Mouse (Mus musculus): Measurements from ENCODE around the gene Fancc. TPM values are rescaled to one million over a fixed set of nuclear protein-coding genes. Genes with fewer than 3 reads are reported as not detected.
A peak's percentile ranks its signal among the peaks of the same experiment; 100 is the strongest.

Gene Fancc
- polyA plus RNA-seq, 1 experiment from 2014 or later, result 21.8 TPM

DNA sequence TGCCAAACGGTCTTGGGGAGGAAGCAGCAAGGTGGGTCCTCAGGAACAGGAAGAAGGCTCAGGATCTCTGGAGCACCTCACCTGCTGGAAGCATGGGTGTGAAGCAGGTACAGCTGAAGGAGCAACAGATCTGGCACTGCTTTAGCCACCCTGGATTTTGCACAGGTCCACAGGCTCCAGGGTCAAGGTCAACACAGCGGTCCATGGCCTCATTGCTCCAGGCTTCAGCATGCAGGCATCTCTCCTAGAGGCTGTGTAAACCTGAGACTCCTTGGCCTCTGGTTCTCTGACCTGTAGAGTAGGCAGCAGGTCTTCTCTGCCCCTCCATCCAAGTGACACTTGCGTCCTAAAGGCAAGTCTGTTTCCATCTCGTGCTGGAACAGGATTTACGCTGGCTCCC, 198.1 kb downstream of the Fancc start:
- H3K36me3 ChIP-seq (replicated peaks; ENCODE audit: control insufficient read depth, insufficient read depth, low read depth, low read length), result peaks cover 17% of the 10 kb centered on the region
- no peak for DNase-seq (ENCODE audit: low spot score)
- 0 out of 2 replicates have a peak, but pooled peaks cover 6% of the 10 kb centered on the region for H3K4me1 ChIP-seq (ENCODE audit: control insufficient read depth, insufficient read depth, low read length)
- no peak overlapping the region for H3K9ac ChIP-seq (replicated peaks; ENCODE audit: low read length)
- no peak overlapping the region for H3K27ac ChIP-seq (replicated peaks; ENCODE audit: low read depth, low read length)
- 84% methylated on average over 5 of the region's 5 CpGs for WGBS
- no peaks in the 10 kb centered on the region for H3K27me3 ChIP-seq (ENCODE audit: control insufficient read depth, insufficient read depth, low read length)
- no peak for ATAC-seq (replicated peaks; ENCODE audit: insufficient number of reproducible peaks, low FRiP score, low TSS enrichment, low read depth)
- H3K4me2 ChIP-seq (ENCODE audit: low read depth, low read length), result no peak overlapping the region
- H3K4me3 ChIP-seq (ENCODE audit: low read depth, low read length), result no peak overlapping the region
- H3K9me3 ChIP-seq (replicated peaks; ENCODE audit: control insufficient read depth, low read length), result no peaks in the 10 kb centered on the region

DNA sequence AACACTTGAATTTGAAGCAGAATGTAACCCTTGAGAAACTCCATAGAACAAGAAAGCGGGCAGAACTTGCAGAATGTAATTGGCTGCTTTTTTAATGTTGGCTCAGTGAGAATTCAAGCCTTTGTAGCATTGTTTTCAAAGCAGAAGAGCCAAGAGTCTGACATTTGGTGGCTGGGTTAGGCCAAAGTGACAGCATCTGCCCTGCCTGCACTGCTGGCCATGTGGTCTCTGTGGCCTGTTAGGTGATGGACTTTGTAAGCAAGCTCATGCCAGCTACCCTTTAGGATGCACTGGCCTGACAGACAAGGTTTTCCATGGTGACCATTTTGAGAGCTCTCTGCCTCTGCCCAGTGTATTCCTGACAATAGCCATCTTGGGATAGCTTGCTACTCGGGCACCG, 199.1 kb downstream of the Fancc start:
- Histone ChIP-seq H3K4me1 (ENCODE audit: control insufficient read depth, insufficient read depth, low read length) (0 out of 2 replicates have a peak, but pooled peaks cover 6% of the 10 kb centered on the region), H3K27ac (replicated peaks; ENCODE audit: low read depth, low read length) (no peak overlapping the region), H3K36me3 (replicated peaks; ENCODE audit: control insufficient read depth, insufficient read depth, low read depth, low read length) (peaks cover 17% of the 10 kb centered on the region), H3K4me2 (ENCODE audit: low read depth, low read length) (no peak overlapping the region), H3K27me3 (ENCODE audit: control insufficient read depth, insufficient read depth, low read length) (no peaks in the 10 kb centered on the region), H3K9ac (replicated peaks; ENCODE audit: low read length) (no peak overlapping the region), H3K4me3 (ENCODE audit: low read depth, low read length) (no peak overlapping the region), H3K9me3 (replicated peaks; ENCODE audit: control insufficient read depth, low read length) (no peaks in the 10 kb centered on the region)
- DNase-seq (ENCODE audit: low spot score), result no peak
- 88% methylated on average over 3 of the region's 3 CpGs for WGBS
- ATAC-seq (replicated peaks; ENCODE audit: insufficient number of reproducible peaks, low FRiP score, low TSS enrichment, low read depth), result no peak

DNA sequence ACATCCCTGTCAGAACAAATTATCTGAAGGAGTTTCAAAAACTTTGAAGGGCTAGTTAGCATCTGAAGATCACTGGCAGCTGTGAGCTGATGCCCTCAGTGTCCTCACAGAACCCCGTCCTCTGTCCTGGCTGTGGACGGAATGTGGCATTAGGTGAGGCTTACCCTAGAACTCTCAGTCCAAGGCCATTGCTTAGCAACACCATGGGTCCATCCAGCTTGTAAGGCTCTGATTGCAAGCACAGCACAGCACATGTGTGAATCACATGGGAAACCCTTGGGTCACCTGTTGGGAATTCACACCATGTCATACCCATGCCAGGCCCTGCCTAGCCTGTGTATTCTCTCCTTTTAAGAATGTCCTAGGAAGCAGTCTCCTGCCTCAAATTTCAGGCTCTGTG, 200.1 kb downstream of the Fancc start:
- Histone ChIP-seq H3K9me3 (replicated peaks; ENCODE audit: control insufficient read depth, low read length) (no peaks in the 10 kb centered on the region), H3K4me1 (ENCODE audit: control insufficient read depth, insufficient read depth, low read length) (0 out of 2 replicates have a peak, but pooled peaks cover 6% of the 10 kb centered on the region), H3K4me3 (ENCODE audit: low read depth, low read length) (no peak overlapping the region), H3K4me2 (ENCODE audit: low read depth, low read length) (no peak overlapping the region), H3K9ac (replicated peaks; ENCODE audit: low read length) (no peak overlapping the region), H3K27ac (replicated peaks; ENCODE audit: low read depth, low read length) (no peak overlapping the region), H3K27me3 (ENCODE audit: control insufficient read depth, insufficient read depth, low read length) (no peaks in the 10 kb centered on the region), H3K36me3 (replicated peaks; ENCODE audit: control insufficient read depth, insufficient read depth, low read depth, low read length) (peaks cover 17% of the 10 kb centered on the region)
- 94% methylated on average over 2 of the region's 2 CpGs for WGBS
- DNase-seq (ENCODE audit: low spot score) (no peak), ATAC-seq (replicated peaks; ENCODE audit: insufficient number of reproducible peaks, low FRiP score, low TSS enrichment, low read depth) (no peak)

DNA sequence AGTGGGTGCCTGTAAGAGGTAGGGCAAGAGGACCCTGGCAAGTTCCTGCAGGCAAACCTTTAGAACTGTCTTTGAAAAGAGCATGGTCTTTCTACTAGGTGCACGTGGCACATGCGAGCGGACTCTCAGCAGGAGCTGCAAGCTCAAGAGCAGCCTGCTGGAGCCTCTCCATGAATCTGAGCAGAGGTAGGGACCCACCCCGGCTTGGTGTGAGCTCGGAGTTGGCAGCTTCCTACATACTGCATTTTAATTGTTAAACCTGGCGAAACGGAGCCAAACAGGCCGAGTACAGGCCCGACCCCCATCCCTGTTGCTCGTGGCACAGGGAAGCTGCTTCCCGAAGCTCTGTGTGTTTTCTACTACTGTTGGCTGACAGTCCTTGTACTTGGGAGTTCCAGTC, 200.8 kb downstream of the Fancc start:
- H3K36me3 ChIP-seq (replicated peaks; ENCODE audit: control insufficient read depth, insufficient read depth, low read depth, low read length), result peaks cover 12% of the 10 kb centered on the region
- DNase-seq (ENCODE audit: low spot score) (no peak), ATAC-seq (replicated peaks; ENCODE audit: insufficient number of reproducible peaks, low FRiP score, low TSS enrichment, low read depth) (no peak)
- no peak overlapping the region for H3K27ac ChIP-seq (replicated peaks; ENCODE audit: low read depth, low read length)
- 93% methylated on average over 11 of the region's 11 CpGs for WGBS
- no peak overlapping the region for H3K9ac ChIP-seq (replicated peaks; ENCODE audit: low read length)
- H3K4me3 ChIP-seq (ENCODE audit: low read depth, low read length), result no peak overlapping the region
- H3K27me3 ChIP-seq (ENCODE audit: control insufficient read depth, insufficient read depth, low read length), result no peaks in the 10 kb centered on the region
- H3K4me1 ChIP-seq (ENCODE audit: control insufficient read depth, insufficient read depth, low read length), result 0 out of 2 replicates have a peak, but pooled peaks cover 6% of the 10 kb centered on the region
- no peaks in the 10 kb centered on the region for H3K9me3 ChIP-seq (replicated peaks; ENCODE audit: control insufficient read depth, low read length)
- no peak overlapping the region for H3K4me2 ChIP-seq (ENCODE audit: low read depth, low read length)

DNA sequence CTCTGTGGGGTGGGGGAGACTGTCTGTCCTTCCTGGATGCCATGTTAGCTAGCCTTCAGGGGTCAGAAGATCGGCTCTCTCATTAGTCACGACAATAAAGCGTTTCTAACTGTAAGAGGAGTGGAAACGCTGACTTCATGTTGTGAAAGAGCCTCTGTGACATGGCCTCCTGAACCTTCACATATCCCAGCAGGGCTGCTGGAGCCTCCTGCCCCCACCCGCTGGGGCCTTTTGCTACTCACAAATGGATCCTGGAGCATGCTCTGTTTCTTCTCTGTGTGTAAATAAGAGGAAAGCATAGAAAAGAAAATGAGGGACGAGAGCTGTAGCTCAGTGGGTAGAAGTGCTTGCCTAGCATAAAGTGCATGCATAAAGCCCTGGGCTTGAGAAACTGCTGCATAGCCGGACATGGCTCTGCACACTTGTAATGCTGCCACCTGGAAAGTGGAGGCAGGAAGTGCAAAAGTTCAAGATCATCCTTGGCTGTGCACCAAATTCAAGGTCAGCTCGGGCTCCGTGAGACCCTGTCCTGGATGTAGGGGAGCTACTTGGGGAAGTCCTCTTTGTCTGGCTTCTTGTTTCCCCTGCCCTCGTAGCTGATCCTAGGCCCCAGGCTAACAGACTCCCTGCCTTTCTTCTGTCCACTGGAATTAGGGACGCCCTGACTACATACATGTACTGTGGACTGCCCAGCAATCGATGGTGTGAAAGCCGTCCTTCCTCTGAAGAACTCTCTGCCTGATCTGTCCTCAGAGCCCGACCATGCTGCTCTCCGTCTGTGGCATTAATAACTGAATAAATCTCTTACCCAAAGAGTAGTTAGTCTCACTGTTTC, 202.5 kb downstream of the Fancc start:
- H3K27ac ChIP-seq (replicated peaks; ENCODE audit: low read depth, low read length), result peak overlapping the region; percentile 59; the same call in 1 of the 2 replicates
- ATAC-seq (replicated peaks; ENCODE audit: insufficient number of reproducible peaks, low FRiP score, low TSS enrichment, low read depth) (peak; percentile 35), DNase-seq (ENCODE audit: low spot score) (peak; percentile 50)
- H3K9ac ChIP-seq (replicated peaks; ENCODE audit: low read length), result peak overlapping the region; percentile 32
- no peaks in the 10 kb centered on the region for H3K27me3 ChIP-seq (ENCODE audit: control insufficient read depth, insufficient read depth, low read length)
- H3K4me2 ChIP-seq (ENCODE audit: low read depth, low read length), result 0 out of 2 replicates have a peak overlapping the region, but pooled peaks have one; percentile 4
- 29% methylated on average over 15 of the region's 15 CpGs for WGBS
- peaks cover 3% of the 10 kb centered on the region for H3K36me3 ChIP-seq (replicated peaks; ENCODE audit: control insufficient read depth, insufficient read depth, low read depth, low read length)
- H3K4me1 ChIP-seq (ENCODE audit: control insufficient read depth, insufficient read depth, low read length), result 0 out of 2 replicates have a peak, but pooled peaks cover 6% of the 10 kb centered on the region
- H3K4me3 ChIP-seq (ENCODE audit: low read depth, low read length), result no peak overlapping the region
- H3K9me3 ChIP-seq (replicated peaks; ENCODE audit: control insufficient read depth, low read length), result no peaks in the 10 kb centered on the region

DNA sequence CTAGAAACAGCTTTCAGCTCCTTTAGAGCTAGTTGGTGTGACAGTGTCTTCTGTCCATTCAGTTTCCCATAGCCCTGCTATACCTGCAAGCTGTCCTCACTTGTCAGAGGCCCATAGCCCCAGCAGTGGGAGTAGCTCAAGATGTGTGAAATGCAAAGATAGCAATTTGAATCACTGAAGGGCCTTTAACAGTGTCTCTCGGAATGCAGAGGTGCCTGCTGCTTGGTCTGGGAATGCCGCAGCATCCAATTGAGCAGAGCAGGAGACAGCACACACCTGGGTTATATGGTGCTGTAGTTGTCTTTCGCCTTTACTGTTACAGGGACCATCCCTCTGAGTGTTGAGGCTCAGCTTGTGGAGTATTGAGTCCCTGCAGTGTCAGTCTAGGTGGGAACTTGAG, 203.4 kb downstream of the Fancc start:
- Histone ChIP-seq H3K9ac (replicated peaks; ENCODE audit: low read length) (no peak overlapping the region; the same call in 1 of the 2 replicates), H3K4me1 (ENCODE audit: control insufficient read depth, insufficient read depth, low read length) (0 out of 2 replicates have a peak, but pooled peaks cover 6% of the 10 kb centered on the region), H3K27me3 (ENCODE audit: control insufficient read depth, insufficient read depth, low read length) (no peaks in the 10 kb centered on the region), H3K9me3 (replicated peaks; ENCODE audit: control insufficient read depth, low read length) (no peaks in the 10 kb centered on the region), H3K27ac (replicated peaks; ENCODE audit: low read depth, low read length) (peak overlapping the region; percentile 59; the same call in 1 of the 2 replicates), H3K4me2 (ENCODE audit: low read depth, low read length) (no peak overlapping the region; the same call in 1 of the 2 replicates), H3K4me3 (ENCODE audit: low read depth, low read length) (no peak overlapping the region), H3K36me3 (replicated peaks; ENCODE audit: control insufficient read depth, insufficient read depth, low read depth, low read length) (peaks cover 3% of the 10 kb centered on the region)
- DNase-seq (ENCODE audit: low spot score) (no peak), ATAC-seq (replicated peaks; ENCODE audit: insufficient number of reproducible peaks, low FRiP score, low TSS enrichment, low read depth) (no peak)
- 40% methylated on average over 3 of the region's 3 CpGs for WGBS

DNA sequence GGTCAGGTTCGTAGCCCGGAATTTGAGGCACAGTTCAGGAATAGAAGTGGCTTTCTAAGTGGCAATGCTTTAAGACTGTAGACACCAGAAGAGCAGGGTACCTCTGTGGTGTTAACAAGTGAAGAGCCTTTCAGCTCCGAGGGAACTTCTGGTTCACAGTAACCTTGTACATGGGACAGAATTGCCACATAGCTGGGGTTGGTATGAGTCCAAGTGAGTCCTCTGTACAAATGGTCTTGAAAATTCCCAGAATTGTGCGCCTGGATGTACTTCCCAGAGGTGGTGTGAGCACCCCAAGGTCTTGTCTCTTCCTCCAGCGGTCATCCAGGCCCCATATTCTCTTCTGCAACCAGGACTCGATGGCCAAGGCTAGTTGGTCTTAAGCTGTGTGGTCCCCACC, 206.1 kb downstream of the Fancc start:
- no peaks in the 10 kb centered on the region; the same call in none of the 2 replicates for H3K36me3 ChIP-seq (replicated peaks; ENCODE audit: control insufficient read depth, insufficient read depth, low read depth, low read length)
- no peak overlapping the region for H3K27ac ChIP-seq (replicated peaks; ENCODE audit: low read depth, low read length)
- ATAC-seq (replicated peaks; ENCODE audit: insufficient number of reproducible peaks, low FRiP score, low TSS enrichment, low read depth) (no peak), DNase-seq (ENCODE audit: low spot score) (no peak)
- no peak overlapping the region for H3K4me2 ChIP-seq (ENCODE audit: low read depth, low read length)
- H3K4me1 ChIP-seq (ENCODE audit: control insufficient read depth, insufficient read depth, low read length), result peaks cover 6% of the 10 kb centered on the region; the same call in 1 of the 2 replicates
- H3K27me3 ChIP-seq (ENCODE audit: control insufficient read depth, insufficient read depth, low read length), result no peaks in the 10 kb centered on the region
- no peak overlapping the region for H3K4me3 ChIP-seq (ENCODE audit: low read depth, low read length)
- 92% methylated on average over 6 of the region's 6 CpGs for WGBS
- no peaks in the 10 kb centered on the region for H3K9me3 ChIP-seq (replicated peaks; ENCODE audit: control insufficient read depth, low read length)
- H3K9ac ChIP-seq (replicated peaks; ENCODE audit: low read length), result no peak overlapping the region

DNA sequence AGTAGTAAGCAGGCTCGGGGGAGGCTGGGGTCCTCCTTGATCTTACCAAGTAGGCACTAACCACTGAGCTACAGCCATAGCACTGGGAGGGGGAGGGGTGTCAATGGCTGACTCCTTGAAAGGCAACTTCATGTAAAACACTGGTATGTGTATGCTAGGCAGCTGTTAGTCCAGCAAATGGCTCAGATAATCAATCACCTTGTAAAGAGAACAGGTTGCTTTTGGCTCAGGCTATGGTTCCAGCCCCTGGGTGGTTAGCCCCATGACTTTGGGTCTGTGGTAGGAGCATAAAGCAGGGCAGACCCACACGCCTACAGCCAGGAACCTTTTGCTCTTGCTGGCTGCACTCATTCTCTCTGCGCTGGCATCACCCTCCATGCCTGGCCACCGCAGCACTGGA, 207.0 kb downstream of the Fancc start:
- H3K36me3 ChIP-seq (replicated peaks; ENCODE audit: control insufficient read depth, insufficient read depth, low read depth, low read length), result peaks cover 1% of the 10 kb centered on the region
- 91% methylated on average over 4 of the region's 4 CpGs for WGBS
- ATAC-seq (replicated peaks; ENCODE audit: insufficient number of reproducible peaks, low FRiP score, low TSS enrichment, low read depth), result no peak
- H3K9ac ChIP-seq (replicated peaks; ENCODE audit: low read length), result no peak overlapping the region
- H3K4me1 ChIP-seq (ENCODE audit: control insufficient read depth, insufficient read depth, low read length), result peaks cover 6% of the 10 kb centered on the region; the same call in 1 of the 2 replicates
- H3K9me3 ChIP-seq (replicated peaks; ENCODE audit: control insufficient read depth, low read length), result no peaks in the 10 kb centered on the region
- H3K4me2 ChIP-seq (ENCODE audit: low read depth, low read length), result no peak overlapping the region
- no peaks in the 10 kb centered on the region for H3K27me3 ChIP-seq (ENCODE audit: control insufficient read depth, insufficient read depth, low read length)
- H3K27ac ChIP-seq (replicated peaks; ENCODE audit: low read depth, low read length), result no peak overlapping the region
- no peak overlapping the region for H3K4me3 ChIP-seq (ENCODE audit: low read depth, low read length)
- no peak for DNase-seq (ENCODE audit: low spot score)

Measured in embryonic facial prominence, embryonic 11.5 days (tissue).